In genomic region chr7:109633404-109634085, GRCm38 (mm10) we compare ENCODE assay signal across 27 mouse cellular contexts.
A peak's percentile ranks its signal among the peaks of the same experiment; 100 is the strongest.
DNase-seq lines count a peak whose midpoint lies in the region; ATAC-seq lines count a peak whose summit lies in the region.
"Had no signal": no experiment of that assay in that cellular context is flagged by ENCODE, and none has a peak within 500 bp of the region (broad histone marks: within the 10 kb centered on the region; RNA-seq: fewer than 3 reads in every experiment).

No protein-coding gene starts in this region.

- no peak for ATAC-seq in midbrain, embryonic 13.5 days
- ATAC-seq in activated CD4-positive, CD25-positive, alpha-beta regulatory T cell, adult 4 months: no peak
- ATAC-seq: forebrain, embryonic 15.5 days; hindbrain, postnatal 0 days; lung, postnatal 0 days; midbrain, embryonic 15.5 days had no signal

- H3K4me3 ChIP-seq in midbrain, embryonic 13.5 days (replicated peaks): no peak overlapping the region
- no peak overlapping the region for H3K4me3 ChIP-seq in heart, embryonic 10.5 days
- H3K4me3 ChIP-seq: forebrain, embryonic 15.5 days; gastrocnemius, adult 2 months; heart, embryonic 15.5 days; kidney, embryonic 15.5 days; layer of hippocampus, adult 2 months; limb, embryonic 13.5 days; midbrain, embryonic 15.5 days had no signal

- H3K9me3 ChIP-seq in midbrain, embryonic 13.5 days: no peaks in the 10 kb centered on the region
- H3K9me3 ChIP-seq in heart, embryonic 10.5 days: no peaks in the 10 kb centered on the region
- H3K9me3 ChIP-seq: forebrain, embryonic 15.5 days; heart, embryonic 15.5 days; kidney, embryonic 15.5 days; limb, embryonic 13.5 days; midbrain, embryonic 15.5 days had no signal

- H3K27me3 ChIP-seq in midbrain, embryonic 13.5 days: no peaks in the 10 kb centered on the region
- no peaks in the 10 kb centered on the region for H3K27me3 ChIP-seq in heart, embryonic 10.5 days (ENCODE audit: insufficient read depth, poor library complexity, severe bottlenecking)
- H3K27me3 ChIP-seq: forebrain, embryonic 15.5 days; heart, embryonic 15.5 days; kidney, embryonic 15.5 days; limb, embryonic 13.5 days; midbrain, embryonic 15.5 days had no signal

- no peaks in the 10 kb centered on the region for H3K4me1 ChIP-seq in midbrain, embryonic 13.5 days (replicated peaks)
- peaks cover 70% of the 10 kb centered on the region for H3K4me1 ChIP-seq in heart, embryonic 10.5 days
- H3K4me1 ChIP-seq: forebrain, embryonic 15.5 days; midbrain, embryonic 15.5 days had no signal

- no peak overlapping the region for H3K4me2 ChIP-seq in midbrain, embryonic 13.5 days (replicated peaks)
- H3K4me2 ChIP-seq: forebrain, embryonic 15.5 days; heart, embryonic 15.5 days; kidney, embryonic 15.5 days; limb, embryonic 13.5 days; liver, embryonic 11.5 days; midbrain, embryonic 15.5 days had no signal

- peak; percentile 39 for DNase-seq in R1 (ENCODE audit: low read depth, low spot score)
- peak; percentile 77 for DNase-seq in embryo, embryonic 10.5 days (ENCODE audit: low spot score)
- peak; percentile 69 for DNase-seq in forelimb bud, embryonic 11.5 days (ENCODE audit: low read depth, low spot score)
- peak; percentile 50 for DNase-seq in mesoderm, embryonic 11.5 days (ENCODE audit: low read depth, low spot score)
- DNase-seq in heart, embryonic 10.5 days (ENCODE audit: low spot score): no peak
- DNase-seq: adrenal gland, adult 8-10 months; B cell, adult 2 months; cerebellum, adult 2 months; cerebellum, postnatal 25 days; gastrocnemius, adult 2 months; gastrocnemius, postnatal 36 days; kidney, adult 18-20 months; kidney, postnatal 36 days; lung, adult 18-20 months; thymus, postnatal 25 days had no signal

- WGBS in midbrain, embryonic 13.5 days: 92% methylated on average over 15 of the region's 15 CpGs
- 84% methylated on average over 15 of the region's 15 CpGs for WGBS in heart, embryonic 10.5 days

- no peaks in the 10 kb centered on the region for H3K36me3 ChIP-seq in midbrain, embryonic 13.5 days
- no peaks in the 10 kb centered on the region for H3K36me3 ChIP-seq in heart, embryonic 10.5 days
- H3K36me3 ChIP-seq: forebrain, embryonic 15.5 days; heart, embryonic 15.5 days; kidney, embryonic 15.5 days; limb, embryonic 13.5 days; midbrain, embryonic 15.5 days had no signal

- no peak overlapping the region for H3K27ac ChIP-seq in midbrain, embryonic 13.5 days
- H3K27ac ChIP-seq in heart, embryonic 10.5 days: no peak overlapping the region
- H3K27ac ChIP-seq: forebrain, embryonic 15.5 days; gastrocnemius, adult 2 months; heart, embryonic 15.5 days; hindbrain, postnatal 0 days; kidney, embryonic 15.5 days; layer of hippocampus, adult 2 months; limb, embryonic 13.5 days; macrophage; midbrain, embryonic 15.5 days had no signal

- H3K9ac ChIP-seq in midbrain, embryonic 13.5 days (replicated peaks): no peak overlapping the region
- H3K9ac ChIP-seq: forebrain, embryonic 15.5 days; heart, embryonic 15.5 days; kidney, embryonic 15.5 days; limb, embryonic 13.5 days; midbrain, embryonic 15.5 days had no signal
